Mouse (Mus musculus) skeletal muscle tissue, postnatal 0 days (tissue): ENCODE measurements around the gene Gas2l3. TPM values are rescaled to one million over a fixed set of nuclear protein-coding genes. Genes with fewer than 3 reads are reported as not detected.

Source experiments
- polyA plus RNA-seq: library from polyadenylated mRNA; unstranded; fragments of >200 nt; fragmentation: Nextera tagmentation; extraction: Ambion mirVana; gene quantifications from 2 replicates; pipeline ENCODE4 v1.2.1, GENCODE M21; 2015

Gene Gas2l3
- polyA plus RNA-seq = 6.1 and 8.3 TPM in 2 replicates

DNA sequence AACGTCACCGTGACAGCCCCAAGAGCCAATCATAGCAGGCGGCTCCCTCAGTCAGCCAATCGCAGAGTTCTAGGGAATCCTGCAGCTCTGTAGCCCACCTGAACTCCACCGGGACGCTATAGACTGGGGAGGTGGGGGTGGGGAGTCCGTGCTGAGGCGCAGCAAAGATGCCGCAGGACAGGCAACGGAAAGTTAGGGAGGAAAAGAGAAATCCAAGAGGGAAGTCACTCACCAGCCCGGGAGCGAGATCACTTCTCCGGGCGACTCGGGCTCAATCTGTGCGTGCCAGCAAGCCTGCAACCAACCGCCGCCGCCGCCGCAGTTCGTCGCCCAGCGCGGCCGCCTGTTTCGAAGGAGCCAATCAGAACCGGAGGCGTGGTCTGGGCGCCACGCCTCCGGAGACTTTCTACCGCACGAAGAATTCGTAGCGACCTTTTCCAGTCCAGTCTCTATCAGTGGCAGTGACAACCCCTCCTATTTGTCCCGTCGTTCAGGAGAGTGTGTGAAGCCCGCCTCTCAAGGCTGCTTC lies at the start of gene Gas2l3:
Gene Gas2l3 (minus strand): TSS at position 345 of the 529 bp plus-strand sequence.

Other genes with a start within 250 kb of the Gas2l3 start
- gene Ano4, start 99.2 kb downstream of the Gas2l3 start, polyA plus RNA-seq = 0.29 and 0.35 TPM in 2 replicates
- gene Nr1h4, start 89.6 kb upstream of the Gas2l3 start, polyA plus RNA-seq = not detected in 2 replicates
- gene Slc17a8, start 177.3 kb upstream of the Gas2l3 start, polyA plus RNA-seq = not detected in 2 replicates
- 2.8 and 3.1 TPM in 2 replicates for gene Scyl2, start 242.3 kb upstream of the Gas2l3 start, polyA plus RNA-seq